ENCODE assay signal across 9 mouse cellular contexts in genomic region chr1:156041451-156042241, GRCm38 (mm10). TPM values are rescaled to one million over a fixed set of nuclear protein-coding genes. Genes with fewer than 3 reads are reported as not detected.
A peak's percentile ranks its signal among the peaks of the same experiment; 100 is the strongest.
DNase-seq lines count a peak whose midpoint lies in the region; ATAC-seq and TF ChIP-seq lines count a peak whose summit lies in the region.
"Had no signal": no experiment of that assay in that cellular context is flagged by ENCODE, and none has a peak within 500 bp of the region (broad histone marks: within the 10 kb centered on the region; RNA-seq: fewer than 3 reads in every experiment).

No protein-coding gene starts in this region.

- TF ChIP-seq RAD21 in CH12.LX (IDR thresholded peaks at IDR 0.05; ENCODE audit: low read depth, low read length): no peak

- no peak for TF ChIP-seq POLR2A in CH12.LX (IDR thresholded peaks at IDR 0.05; ENCODE audit: low read depth, low read length)

- ATAC-seq in forebrain, embryonic 16.5 days: no peak
- ATAC-seq in liver, embryonic 16.5 days (ENCODE audit: low read depth): 0 out of 2 replicates have a peak, but pooled peaks have one; percentile 14

- no peak for TF ChIP-seq EP300 in CH12.LX (IDR thresholded peaks at IDR 0.05; ENCODE audit: low read length)

- H3K79me2 ChIP-seq in CH12.LX (replicated peaks; ENCODE audit: control insufficient read depth, extremely low read depth, insufficient read depth, poor library complexity, severe bottlenecking): peaks cover 67% of the 10 kb centered on the region

- peak overlapping the region; percentile 90 for H3K27ac ChIP-seq in gastrocnemius, adult 2 months
- H3K27ac ChIP-seq in CH12.LX (ENCODE audit: insufficient read depth, low read depth): no peak overlapping the region
- no peak overlapping the region for H3K27ac ChIP-seq in forebrain, embryonic 16.5 days (ENCODE audit: low read length)
- H3K27ac ChIP-seq in liver, embryonic 16.5 days (ENCODE audit: low read length): peak overlapping the region; percentile 76

- H3K27me3 ChIP-seq in CH12.LX (replicated peaks): no peaks in the 10 kb centered on the region
- no peaks in the 10 kb centered on the region for H3K27me3 ChIP-seq in forebrain, embryonic 16.5 days (replicated peaks; ENCODE audit: control insufficient read depth, insufficient read depth, low read length)
- H3K27me3 ChIP-seq in liver, embryonic 16.5 days (ENCODE audit: control insufficient read depth, insufficient read depth, low read depth, low read length): no peaks in the 10 kb centered on the region
- H3K27me3 ChIP-seq: Patski had no signal

- peaks cover 3 to 61% of the 10 kb centered on the region in 2 experiments; a peak in 3 of 4 replicates for H3K4me1 ChIP-seq in CH12.LX (ENCODE audit: control insufficient read depth in 1 of 2, insufficient read depth in 2 of 2)
- peaks cover 18% of the 10 kb centered on the region for H3K4me1 ChIP-seq in forebrain, embryonic 16.5 days (replicated peaks; ENCODE audit: control insufficient read depth, insufficient read depth, low read length)
- peaks cover 35% of the 10 kb centered on the region for H3K4me1 ChIP-seq in liver, embryonic 16.5 days (ENCODE audit: control insufficient read depth, low read depth, low read length)

- dilution Hi-C loops in CH12.LX (cut with MboI; ENCODE audit: extremely low pct_ligation_motif_present, extremely low pct_unique_long_range_greater_than_20kb, low sequenced_read_pairs): no loop called here

- 47% methylated on average over 7 of the region's 7 CpGs for WGBS in forebrain, embryonic 16.5 days
- WGBS in liver, embryonic 16.5 days (ENCODE audit: insufficient replicate concordance): 15% methylated on average over 7 of the region's 7 CpGs

- peak overlapping the region; percentile 78 for H3K9ac ChIP-seq in CH12.LX (ENCODE audit: insufficient read depth, low read depth)
- no peak overlapping the region for H3K9ac ChIP-seq in forebrain, embryonic 16.5 days (replicated peaks; ENCODE audit: low read depth, low read length)
- H3K9ac ChIP-seq in liver, embryonic 16.5 days (ENCODE audit: low read depth, low read length): peak overlapping the region; percentile 63

- H3K4me2 ChIP-seq in CH12.LX (ENCODE audit: insufficient read depth, low read depth, poor library complexity, severe bottlenecking): peak overlapping the region; percentile 95
- H3K4me2 ChIP-seq in forebrain, embryonic 16.5 days (ENCODE audit: low read length): peak overlapping the region; percentile 55
- peak overlapping the region; percentile 87 for H3K4me2 ChIP-seq in liver, embryonic 16.5 days (ENCODE audit: low read depth, low read length)

- peak overlapping the region; percentile 79 for H3K4me3 ChIP-seq in gastrocnemius, adult 2 months
- H3K4me3 ChIP-seq in CH12.LX (replicated peaks in 1 of 3; ENCODE audit: low read depth in 2 of 3, low read length in 2 of 3, poor library complexity in 1 of 3): peak overlapping the region; percentile 58 to 76 (median 73)
- peak overlapping the region; percentile 32 for H3K4me3 ChIP-seq in forebrain, embryonic 16.5 days (replicated peaks; ENCODE audit: low read length)
- peak overlapping the region; percentile 67 for H3K4me3 ChIP-seq in liver, embryonic 16.5 days (ENCODE audit: low read depth, low read length)

- in situ Hi-C loops in CH12.LX (cut with MboI; ENCODE audit: low pct_ligation_motif_present, low pct_unique_long_range_greater_than_20kb, low sequenced_read_pairs): no loop called here

- DNase-seq in gastrocnemius, adult 2 months: no peak
- no peak for DNase-seq in gastrocnemius, postnatal 10 days
- DNase-seq in CH12.LX (ENCODE audit: extremely low read depth): peak; percentile 40
- no peak for DNase-seq in left cerebral cortex, adult 8-10 months (ENCODE audit: low spot score in 2 of 2)
- no peak for DNase-seq in adrenal gland, postnatal 36 days
- DNase-seq in layer of hippocampus, adult 9-10 months (ENCODE audit: low spot score): no peak

- intact Hi-C loops in gastrocnemius, adult 2 months (cut with DNase I): loop anchor here (5.0 kb wide), 1 partner anchor 191 kb away; no protein-coding TSS in a partner anchor

- H3K36me3 ChIP-seq in CH12.LX (replicated peaks in 1 of 2; ENCODE audit: control insufficient read depth in 1 of 2, insufficient read depth in 1 of 2, low read length in 1 of 2): peaks cover 21 to 36% of the 10 kb centered on the region in 2 experiments
- H3K36me3 ChIP-seq in forebrain, embryonic 16.5 days (ENCODE audit: control insufficient read depth, insufficient read depth): no peaks in the 10 kb centered on the region
- peaks cover 10% of the 10 kb centered on the region; the same call in 1 of the 2 replicates for H3K36me3 ChIP-seq in liver, embryonic 16.5 days (ENCODE audit: control insufficient read depth, insufficient read depth)

- TF ChIP-seq CTCF in gastrocnemius, adult 2 months (IDR thresholded peaks at IDR 0.05): no peak
- no peak for TF ChIP-seq CTCF in CH12.LX (conservative IDR thresholded peaks at IDR 0.05 in 1 of 2, IDR thresholded peaks at IDR 0.05 in 1 of 2; ENCODE audit: low read depth in 2 of 2, low read length in 2 of 2)

- H3K9me3 ChIP-seq in CH12.LX (replicated peaks; ENCODE audit: low read length): no peaks in the 10 kb centered on the region
- no peaks in the 10 kb centered on the region for H3K9me3 ChIP-seq in forebrain, embryonic 16.5 days (ENCODE audit: control insufficient read depth, low read length)
- H3K9me3 ChIP-seq in liver, embryonic 16.5 days (replicated peaks; ENCODE audit: control insufficient read depth, low read length): no peaks in the 10 kb centered on the region

TF ChIP-seq in CH12.LX, 34 proteins besides CTCF, POLR2A, EP300 and RAD21:
- TF ChIP-seq USF1 (IDR thresholded peaks at IDR 0.05; ENCODE audit: low read depth, low read length): peak; percentile 14; the same call in 1 of the 2 replicates
- peak; percentile 38; the same call in 1 of the 2 replicates for TF ChIP-seq IRF4 (IDR thresholded peaks at IDR 0.05; ENCODE audit: low read depth, low read length)
- TF ChIP-seq CHD1 (IDR thresholded peaks at IDR 0.05; ENCODE audit: low read depth, low read length): 0 out of 2 replicates have a peak, but pooled peaks have one; percentile 76
- no peak for TF ChIP-seq ELF1 (IDR thresholded peaks at IDR 0.05; ENCODE audit: low read depth, low read length)

RNA-seq across cellular contexts. Expression of gene Tor1aip1, which starts 5.4 kb away (rescaled TPM):
- total RNA-seq in gastrocnemius, adult 2 months (2021): 100 to 1,000 TPM; 115 to 138 TPM
- total RNA-seq in gastrocnemius, postnatal 10 days (2021): 10 to 100 TPM; 74.1 to 76.2 TPM
- total RNA-seq in CH12.LX (2012; rRNA removed) (19.1 and 26.3 TPM in 2 replicates), CH12.LX (2014; rRNA removed) (37.9 and 44.1 TPM in 2 replicates)
- polyA plus RNA-seq in CH12.LX (2012; ENCODE audit: insufficient read length, low read depth): 39.3 and 39.8 TPM in 2 replicates
- polyA plus RNA-seq in forebrain, embryonic 16.5 days (2015; fragmentation: Nextera tagmentation; extraction: Ambion mirVana): 22.1 and 24.1 TPM in 2 replicates
- polyA plus RNA-seq in liver, embryonic 16.5 days (2015; fragmentation: Nextera tagmentation; extraction: Ambion mirVana): 18.6 and 19.1 TPM in 2 replicates
- 10 to 100 TPM; 31.6 to 35.0 (median 34.9) TPM for total RNA-seq in left cerebral cortex, adult 8-10 months (2022)
- total RNA-seq in adrenal gland, postnatal 36 days (2021): 100 to 1,000 TPM in 1 of 2 experiments, 10 to 100 TPM in 1; 98.4 to 125 TPM

RNA-seq across cellular contexts. Expression of gene Tor1aip2, which starts 6.4 kb away (rescaled TPM):
- total RNA-seq in gastrocnemius, adult 2 months (2021): 10 to 100 TPM; 56.6 to 66.2 TPM
- total RNA-seq in gastrocnemius, postnatal 10 days (2021): 10 to 100 TPM; 64.9 to 78.2 TPM
- total RNA-seq in CH12.LX (2012; rRNA removed) (28.7 and 34.5 TPM in 2 replicates), CH12.LX (2014; rRNA removed) (66.3 and 69.5 TPM in 2 replicates)
- 62.7 and 62.8 TPM in 2 replicates for polyA plus RNA-seq in CH12.LX (2012; ENCODE audit: insufficient read length, low read depth)
- polyA plus RNA-seq in forebrain, embryonic 16.5 days (2015; fragmentation: Nextera tagmentation; extraction: Ambion mirVana): 69.4 and 73.9 TPM in 2 replicates
- polyA plus RNA-seq in liver, embryonic 16.5 days (2015; fragmentation: Nextera tagmentation; extraction: Ambion mirVana): 51.8 and 53.9 TPM in 2 replicates
- total RNA-seq in left cerebral cortex, adult 8-10 months (2022): 10 to 100 TPM; 42.4 to 47.1 (median 46.4) TPM
- 100 to 1,000 TPM; 124 to 146 TPM for total RNA-seq in adrenal gland, postnatal 36 days (2021)

Comparison
In these comparisons a context has a peak if more than half of its experiments do, and no peak if none do; other contexts are left out.
1. H3K27ac ChIP-seq: peak in gastrocnemius, adult 2 months (single experiment) and liver, embryonic 16.5 days (single experiment); none in CH12.LX (single experiment) and forebrain, embryonic 16.5 days (single experiment).
2. Peak in every context shown above with its lines, with median percentiles within 50 percentile points of each other: H3K4me3 ChIP-seq and H3K4me2 ChIP-seq.